Mouse (Mus musculus) brown adipose tissue, adult 24 weeks (tissue): ENCODE measurements around the gene Ppara. TPM values are rescaled to one million over a fixed set of nuclear protein-coding genes. Genes with fewer than 3 reads are reported as not detected.
A peak's percentile ranks its signal among the peaks of the same experiment; 100 is the strongest.

Experiments used
- H3K27ac ChIP-seq: fragments of 200-500 bp; replicated peaks from 2 replicates; pipeline ENCODE4 v1.5.1; 2012; ENCODE audit warnings: low read depth, mild to moderate bottlenecking, low read length
- H3K4me1 ChIP-seq: fragments of 200-500 bp; 2 replicates; pipeline ENCODE4 v1.6.1; 2012; ENCODE audit warnings: low read length, mixed read lengths; ENCODE audit not compliant: control insufficient read depth, insufficient read depth, insufficient read length
- H3K4me3 ChIP-seq: fragments of 200-500 bp; 2 replicates; pipeline ENCODE4 v1.5.1; 2012; ENCODE audit warnings: low read depth, mild to moderate bottlenecking, low read length, moderate library complexity; ENCODE audit not compliant: insufficient read depth
- polyA plus RNA-seq: library from polyadenylated mRNA; stranded (reverse); fragments of >200 nt; gene quantifications from 2 replicates; pipeline ENCODE4 v1.2.4, GENCODE M21; 2012; ENCODE audit not compliant: missing spikeins, insufficient read depth, insufficient read length

The Ppara gene
- polyA plus RNA-seq, 1 experiment = 108 TPM

- H3K4me1 ChIP-seq = peaks cover 5% of the 10 kb centered on the region; the same call in 1 of the 2 replicates
- H3K27ac ChIP-seq = no peak overlapping the region
- H3K4me3 ChIP-seq = no peak overlapping the region
Measured at GRCm38 (mm10) chr15:85809091-85809490, 74.3 kb downstream of the Ppara start.

GRCm38 (mm10) chr15:85810462-85810805, 75.7 kb downstream of the Ppara start:
- 0 out of 2 replicates have a peak overlapping the region, but pooled peaks have one; percentile 51 for H3K27ac ChIP-seq
- peak overlapping the region; percentile 71; the same call in 1 of the 2 replicates for H3K4me3 ChIP-seq
- peaks cover 5% of the 10 kb centered on the region; the same call in 1 of the 2 replicates for H3K4me1 ChIP-seq

- Histone ChIP-seq H3K4me1 (peaks cover 5% of the 10 kb centered on the region; the same call in 1 of the 2 replicates), H3K4me3 (peak overlapping the region; percentile 71), H3K27ac (peak overlapping the region; percentile 51)
Measured at GRCm38 (mm10) chr15:85810806-85811521, 76.2 kb downstream of the Ppara start.

- peak within 1 kb of the TSS; percentile 71 for H3K4me3 ChIP-seq
- H3K27ac ChIP-seq = peak within 1 kb of the TSS; percentile 51
- H3K4me1 ChIP-seq = peaks cover 5% of the 10 kb centered on the region; the same call in 1 of the 2 replicates
Measured at GRCm38 (mm10) chr15:85811535-85812277, 76.9 kb downstream of the Ppara start, which contains the start of gene Cdpf1. Gene Cdpf1, minus strand, starts transcription at chr15:85811697.

- Histone ChIP-seq H3K4me3 (no peak overlapping the region), H3K27ac (no peak overlapping the region), H3K4me1 (peaks cover 5% of the 10 kb centered on the region; the same call in 1 of the 2 replicates)
Measured at GRCm38 (mm10) chr15:85813428-85813827, 78.6 kb downstream of the Ppara start.

GRCm38 (mm10) chr15:85821203-85822010, 86.6 kb downstream of the Ppara start, which contains the start of gene Pkdrej:
Gene Pkdrej, minus strand, starts transcription at chr15:85821734.
- Histone ChIP-seq H3K4me1 (no peaks in the 10 kb centered on the region), H3K4me3 (peak within 1 kb of the TSS; percentile 51), H3K27ac (no peak within 1 kb of the TSS)

GRCm38 (mm10) chr15:85822011-85822359, 87.2 kb downstream of the Ppara start:
- peaks cover 3% of the 10 kb centered on the region; the same call in 1 of the 2 replicates for H3K4me1 ChIP-seq
- H3K27ac ChIP-seq = no peak overlapping the region
- peak overlapping the region; percentile 51 for H3K4me3 ChIP-seq

- Histone ChIP-seq H3K4me3 (no peak overlapping the region), H3K27ac (no peak overlapping the region), H3K4me1 (peaks cover 3% of the 10 kb centered on the region; the same call in 1 of the 2 replicates)
Measured at GRCm38 (mm10) chr15:85826676-85827075, 91.9 kb downstream of the Ppara start.

- Histone ChIP-seq H3K4me3 (no peak overlapping the region), H3K27ac (no peak overlapping the region), H3K4me1 (peaks cover 3% of the 10 kb centered on the region; the same call in 1 of the 2 replicates)
Measured at GRCm38 (mm10) chr15:85828071-85828470, 93.3 kb downstream of the Ppara start.

- Histone ChIP-seq H3K4me3 (no peak overlapping the region), H3K4me1 (peaks cover 3% of the 10 kb centered on the region; the same call in 1 of the 2 replicates), H3K27ac (no peak overlapping the region)
Measured at GRCm38 (mm10) chr15:85829470-85829869, 94.7 kb downstream of the Ppara start.

- no peaks in the 10 kb centered on the region for H3K4me1 ChIP-seq
- H3K27ac ChIP-seq = no peak within 1 kb of the TSS; the same call in 1 of the 2 replicates
- peak within 1 kb of the TSS; percentile 90 for H3K4me3 ChIP-seq
Measured at GRCm38 (mm10) chr15:85831954-85832590, 97.3 kb downstream of the Ppara start, which contains the start of gene Ttc38. Gene Ttc38, plus strand, starts transcription at chr15:85832306.

GRCm38 (mm10) chr15:85832599-85832998, 97.8 kb downstream of the Ppara start:
- peak overlapping the region; percentile 90 for H3K4me3 ChIP-seq
- no peaks in the 10 kb centered on the region for H3K4me1 ChIP-seq
- no peak overlapping the region for H3K27ac ChIP-seq

GRCm38 (mm10) chr15:85835335-85835734, 100.6 kb downstream of the Ppara start:
- Histone ChIP-seq H3K4me1 (no peaks in the 10 kb centered on the region), H3K27ac (no peak overlapping the region), H3K4me3 (no peak overlapping the region)

- Histone ChIP-seq H3K27ac (no peak overlapping the region), H3K4me1 (no peaks in the 10 kb centered on the region), H3K4me3 (no peak overlapping the region)
Measured at GRCm38 (mm10) chr15:85836887-85837286, 102.1 kb downstream of the Ppara start.
